Mouse (Mus musculus): ENCODE measurements around the gene Rem2. TPM values are rescaled to one million over a fixed set of nuclear protein-coding genes. Genes with fewer than 3 reads are reported as not detected.

Rem2 gene
- 1.6 and 2.3 TPM in 2 replicates for polyA plus RNA-seq (2015; fragmentation: Nextera tagmentation; extraction: Ambion mirVana)

DNA sequence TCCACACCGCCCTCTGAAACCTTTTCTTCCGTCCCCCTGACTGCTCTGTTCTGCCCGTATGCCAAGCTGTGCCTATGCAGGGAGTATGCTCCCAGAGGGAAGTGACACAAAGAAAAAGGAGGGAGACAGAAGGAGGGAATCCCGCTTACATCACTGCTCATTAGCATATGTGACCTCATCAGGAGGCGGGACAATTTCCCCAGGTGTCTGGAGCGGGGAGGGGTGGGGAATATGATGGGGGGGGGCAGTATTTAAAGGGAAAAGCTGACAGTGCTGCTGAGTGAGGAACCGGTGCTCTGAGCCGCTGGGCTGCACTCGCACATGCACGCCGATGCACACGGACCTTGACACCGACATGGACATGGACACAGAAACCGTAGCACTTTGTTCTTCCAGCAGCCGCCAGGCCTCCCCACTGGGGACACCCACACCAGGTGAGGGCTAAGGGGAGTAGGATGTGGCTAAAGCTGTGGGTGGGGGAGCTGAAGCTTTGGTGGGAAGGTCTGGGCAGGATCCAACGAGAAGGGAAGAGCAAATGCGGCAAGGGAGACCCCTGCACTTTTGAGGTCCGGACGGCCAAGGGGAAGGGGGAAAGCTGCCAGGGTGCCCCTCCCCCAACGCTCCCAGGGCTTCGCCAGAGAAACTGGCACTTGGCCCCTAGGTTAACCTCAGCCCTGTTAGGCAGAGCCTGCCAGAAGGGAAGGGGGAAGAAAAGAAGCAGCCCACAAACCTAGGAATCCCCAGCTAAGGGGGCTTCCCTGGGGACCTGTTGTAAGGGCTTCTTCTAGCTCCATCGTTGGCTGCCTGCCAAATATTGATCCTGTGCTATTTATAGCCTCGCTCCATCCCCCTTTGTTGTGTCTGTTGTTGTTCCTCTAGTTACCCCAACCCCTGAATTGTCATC, at the start of gene Rem2:
Gene Rem2, plus strand, starts transcription at position 160 of the 904 bp plus-strand sequence.
- Histone ChIP-seq H3K27ac (no peak within 1 kb of the TSS), H3K4me1 (peaks cover 26% of the 10 kb centered on the region), H3K4me2 (peak within 1 kb of the TSS; percentile 84), H3K4me3 (replicated peaks) (peak within 1 kb of the TSS; percentile 44), H3K9me3 (no peaks in the 10 kb centered on the region), H3K27me3 (replicated peaks) (peaks cover 25% of the 10 kb centered on the region; the same call in 1 of the 2 replicates), H3K36me3 (peaks cover 4% of the 10 kb centered on the region; the same call in 1 of the 2 replicates), H3K9ac (peak within 1 kb of the TSS; percentile 27; the same call in 1 of the 2 replicates)
- ATAC-seq (ENCODE audit: insufficient read depth, low FRiP score, low read depth), result peak; percentile 70; the same call in 1 of the 2 replicates
- WGBS, result 2% methylated on average over 23 of the region's 23 CpGs

DNA sequence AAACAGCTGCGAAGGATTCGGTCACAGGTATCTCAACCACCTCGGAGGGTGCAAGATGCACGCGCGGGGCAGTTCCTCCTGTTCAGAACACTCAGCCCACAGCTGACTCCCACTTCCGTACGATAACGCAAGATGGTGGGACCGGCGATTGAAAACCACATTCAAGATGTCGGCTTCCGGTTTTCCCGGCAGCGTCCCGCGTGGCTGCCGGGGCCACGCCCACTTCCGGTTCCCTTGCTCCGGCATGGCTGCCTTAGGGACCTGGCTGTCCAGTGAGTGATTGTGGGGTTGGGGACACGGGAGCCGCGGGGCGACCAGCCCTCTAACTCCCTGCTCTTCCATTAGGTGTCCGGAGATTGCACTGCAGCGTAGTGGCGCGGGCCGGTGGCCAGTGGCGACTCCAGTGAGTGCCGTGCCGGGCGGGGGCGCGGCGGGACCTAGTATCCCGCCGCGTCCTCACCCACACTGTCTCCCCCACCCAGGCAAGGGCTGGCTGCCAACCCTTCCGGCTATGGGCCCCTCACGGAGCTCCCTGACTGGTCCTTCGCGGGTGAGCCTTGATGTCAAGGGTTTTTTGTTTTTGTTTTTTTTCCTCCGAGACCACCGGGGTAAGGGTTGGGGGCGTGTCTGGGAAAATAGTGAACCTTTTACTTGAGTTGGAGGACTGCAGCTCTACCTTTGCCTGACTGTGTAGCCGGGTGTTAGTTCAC, 49.1 kb upstream of the Rem2 start, which contains the start of gene Mrpl52:
Gene Mrpl52, plus strand, starts transcription at position 221 of the 710 bp plus-strand sequence.
- no peaks in the 10 kb centered on the region for H3K36me3 ChIP-seq
- peaks cover 18% of the 10 kb centered on the region for H3K4me1 ChIP-seq
- peak within 1 kb of the TSS; percentile 82 for H3K9ac ChIP-seq
- H3K4me2 ChIP-seq, result peak within 1 kb of the TSS; percentile 60
- H3K9me3 ChIP-seq, result no peaks in the 10 kb centered on the region
- ATAC-seq (ENCODE audit: insufficient read depth, low FRiP score, low read depth), result peak; percentile 61
- H3K27me3 ChIP-seq (replicated peaks), result no peaks in the 10 kb centered on the region
- under 1% methylated on average over 48 of the region's 48 CpGs for WGBS
- H3K27ac ChIP-seq, result peak within 1 kb of the TSS; percentile 87
- H3K4me3 ChIP-seq (replicated peaks), result peak within 1 kb of the TSS; percentile 96

DNA sequence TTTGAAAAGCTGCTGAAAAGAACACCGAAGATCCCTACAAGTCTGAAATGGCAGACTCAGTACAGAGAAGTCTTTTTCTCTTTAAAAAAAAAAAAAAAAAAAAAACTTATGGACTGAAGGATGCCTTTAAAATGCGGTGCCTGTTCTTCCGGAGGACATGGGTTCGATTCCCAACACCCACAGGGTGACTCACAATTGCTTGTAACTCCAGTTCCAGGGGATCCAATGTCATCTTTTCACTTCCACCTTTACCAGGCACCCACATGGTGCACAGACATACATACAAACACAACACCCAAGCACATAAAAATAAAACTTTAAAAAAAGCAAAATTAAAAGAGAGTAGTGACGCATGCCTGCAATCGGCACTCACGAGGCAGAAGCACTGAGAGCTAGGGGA, 48.2 kb upstream of the Rem2 start:
- peaks cover 18% of the 10 kb centered on the region for H3K4me1 ChIP-seq
- H3K4me3 ChIP-seq (replicated peaks), result peak overlapping the region; percentile 96; the same call in 1 of the 2 replicates
- H3K27me3 ChIP-seq (replicated peaks), result no peaks in the 10 kb centered on the region
- ATAC-seq (ENCODE audit: insufficient read depth, low FRiP score, low read depth), result no peak
- no peaks in the 10 kb centered on the region for H3K36me3 ChIP-seq
- peak overlapping the region; percentile 60 for H3K4me2 ChIP-seq
- H3K9ac ChIP-seq, result no peak overlapping the region
- WGBS, result 95% methylated on average over 7 of the region's 7 CpGs
- H3K9me3 ChIP-seq, result no peaks in the 10 kb centered on the region
- no peak overlapping the region for H3K27ac ChIP-seq

DNA sequence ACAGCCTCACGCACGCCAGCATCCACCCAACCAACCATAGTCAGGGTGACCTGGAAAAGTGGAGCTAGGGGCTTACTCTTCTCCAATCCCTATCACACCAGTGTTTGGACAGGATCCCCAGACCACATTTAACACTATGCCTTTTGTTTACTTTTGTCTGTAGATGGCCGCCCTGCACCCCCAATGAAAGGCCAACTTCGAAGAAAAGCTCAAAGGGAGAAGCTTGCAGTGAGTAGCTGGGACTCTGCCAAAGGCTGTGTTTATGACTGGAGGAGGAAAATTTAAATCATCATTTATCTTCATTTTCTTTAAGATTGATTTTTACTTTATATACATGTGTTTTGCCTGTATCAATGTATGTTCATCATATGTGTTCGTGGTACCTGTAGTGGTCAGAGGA, 47.5 kb upstream of the Rem2 start:
- 71% methylated on average over 5 of the region's 5 CpGs for WGBS

DNA sequence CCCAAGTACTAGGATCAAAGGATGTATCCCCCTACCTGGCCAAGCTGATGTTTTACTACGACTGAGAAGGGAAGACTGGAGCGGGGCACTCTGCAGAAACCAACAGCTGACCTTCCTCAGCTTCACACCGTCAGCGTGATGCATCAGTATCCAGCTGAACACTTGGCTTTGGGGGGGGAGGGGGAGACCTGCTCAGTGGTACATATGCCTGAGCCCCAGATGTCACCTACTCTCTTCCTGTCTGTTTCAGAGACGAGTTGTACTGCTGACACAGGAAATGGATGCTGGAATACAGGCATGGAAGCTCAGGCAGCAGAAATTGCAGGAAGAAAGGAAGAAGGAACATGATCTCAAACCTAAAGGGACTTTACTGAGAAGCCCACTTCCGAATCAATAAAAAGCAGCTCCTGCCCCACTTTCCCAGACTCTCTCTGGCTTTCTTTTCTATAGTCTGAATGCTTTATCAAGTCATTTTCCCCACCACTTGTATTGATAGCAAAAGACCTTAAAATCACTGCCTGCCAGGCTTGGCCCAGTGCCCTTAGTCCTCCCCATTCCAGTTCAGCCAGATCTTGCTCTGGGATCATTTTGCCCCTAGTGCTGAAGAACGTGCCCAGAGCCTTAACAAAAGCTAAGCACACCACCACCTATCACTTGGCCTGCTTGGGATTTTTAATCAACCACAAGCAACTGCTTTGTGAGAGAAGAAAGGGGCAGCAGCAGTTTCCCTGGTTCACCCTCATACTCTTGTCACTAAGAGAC, 46.4 kb upstream of the Rem2 start:
- Histone ChIP-seq H3K4me1 (peaks cover 34% of the 10 kb centered on the region), H3K4me3 (replicated peaks) (no peak overlapping the region)
- WGBS, result 51% methylated on average over 7 of the region's 7 CpGs

More for the DNA sequence above, 47.5 kb upstream of the Rem2 start:
- ATAC-seq (ENCODE audit: insufficient read depth, low FRiP score, low read depth), result no peak
- no peak overlapping the region for H3K4me3 ChIP-seq (replicated peaks)
- H3K36me3 ChIP-seq, result no peaks in the 10 kb centered on the region
- no peak overlapping the region for H3K9ac ChIP-seq
- no peak overlapping the region for H3K27ac ChIP-seq
- no peak overlapping the region for H3K4me2 ChIP-seq
- no peaks in the 10 kb centered on the region for H3K9me3 ChIP-seq
- no peaks in the 10 kb centered on the region for H3K27me3 ChIP-seq (replicated peaks)
- H3K4me1 ChIP-seq, result peaks cover 23% of the 10 kb centered on the region

DNA sequence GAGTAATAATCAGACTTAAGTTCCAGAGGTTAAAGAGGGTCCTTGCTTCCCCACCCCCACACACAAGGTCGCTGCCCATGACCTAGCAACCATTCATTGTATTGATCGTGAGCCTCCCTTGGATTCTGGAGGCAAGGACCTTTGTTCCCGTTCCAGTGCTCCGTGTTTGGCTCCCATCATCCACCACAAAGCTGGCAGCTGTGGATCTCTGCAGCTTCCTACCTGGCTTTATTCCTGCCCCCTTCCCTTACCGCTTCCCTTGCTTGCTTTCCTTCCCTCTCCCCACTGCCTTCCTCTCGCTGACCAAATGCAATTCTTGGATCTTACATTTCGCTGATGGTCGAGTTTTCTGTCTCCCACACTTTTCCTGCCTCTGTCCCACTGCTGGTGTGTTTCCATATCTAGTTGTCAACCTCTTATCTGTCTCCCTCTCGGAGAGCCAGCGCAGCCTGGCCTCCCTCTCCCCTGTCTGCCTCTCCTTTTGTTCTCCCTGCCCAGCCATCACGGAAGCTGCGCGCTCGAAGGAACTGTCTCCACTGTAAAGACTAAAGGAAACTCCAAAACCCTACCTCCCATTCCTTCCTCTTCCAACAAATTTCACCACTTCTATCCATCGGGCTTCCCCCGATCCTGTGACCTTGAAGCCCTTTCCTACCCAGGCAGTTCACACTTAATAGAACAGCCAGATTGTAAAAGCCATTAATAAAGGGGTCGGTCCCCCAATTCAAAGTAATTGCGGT, 45.3 kb upstream of the Rem2 start:
- Histone ChIP-seq H3K4me2 (peak overlapping the region; percentile 74), H3K36me3 (no peaks in the 10 kb centered on the region), H3K4me3 (replicated peaks) (peak overlapping the region; percentile 72), H3K27ac (peak overlapping the region; percentile 97), H3K27me3 (replicated peaks) (no peaks in the 10 kb centered on the region), H3K4me1 (peaks cover 36% of the 10 kb centered on the region), H3K9ac (peak overlapping the region; percentile 91; the same call in 1 of the 2 replicates), H3K9me3 (no peaks in the 10 kb centered on the region)
- ATAC-seq (ENCODE audit: insufficient read depth, low FRiP score, low read depth), result no peak
- 7% methylated on average over 18 of the region's 18 CpGs for WGBS

More for the DNA sequence above, 46.4 kb upstream of the Rem2 start:
- Histone ChIP-seq H3K36me3 (no peaks in the 10 kb centered on the region), H3K27ac (peak overlapping the region; percentile 97), H3K9me3 (no peaks in the 10 kb centered on the region), H3K4me2 (no peak overlapping the region), H3K9ac (no peak overlapping the region), H3K27me3 (replicated peaks) (no peaks in the 10 kb centered on the region)
- ATAC-seq (ENCODE audit: insufficient read depth, low FRiP score, low read depth), result no peak

DNA sequence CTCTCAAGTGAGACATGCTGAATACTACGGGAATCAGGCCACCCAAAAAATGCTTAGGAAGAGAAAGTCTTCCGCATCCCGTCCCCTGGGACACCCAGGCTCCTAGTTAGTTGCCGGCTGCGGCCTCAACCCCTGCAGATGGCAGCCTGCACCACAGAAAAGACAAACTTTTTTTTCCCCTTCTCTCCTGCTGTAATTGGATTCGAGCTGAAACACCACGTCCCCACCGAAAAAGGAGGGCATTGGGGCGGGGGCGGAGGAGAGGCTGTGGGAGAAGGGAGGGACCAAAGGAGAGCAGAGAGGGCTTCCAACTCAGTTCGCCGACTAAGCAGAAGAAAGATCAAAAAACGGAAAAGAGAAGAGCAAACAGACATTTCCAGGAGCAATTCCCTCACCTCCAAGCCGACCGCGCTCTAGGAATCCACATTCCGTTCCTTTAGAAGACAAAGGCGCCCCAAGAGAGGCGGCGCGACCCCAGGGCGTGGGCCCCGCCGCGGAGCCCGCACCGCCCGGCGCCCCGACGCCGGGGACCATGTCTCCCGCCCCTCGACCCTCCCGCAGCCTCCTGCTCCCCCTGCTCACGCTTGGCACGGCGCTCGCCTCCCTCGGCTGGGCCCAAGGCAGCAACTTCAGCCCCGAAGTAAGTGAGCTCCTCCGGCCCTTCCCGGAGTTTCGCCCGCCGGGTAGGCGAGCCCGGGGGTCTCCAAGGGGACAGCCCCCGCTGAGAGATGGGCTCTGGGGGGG, 44.4 kb upstream of the Rem2 start, which contains the start of gene Mmp14:
Gene Mmp14, plus strand, starts transcription at position 279 of the 744 bp plus-strand sequence.
- peak within 1 kb of the TSS; percentile 74 for H3K4me2 ChIP-seq
- under 1% methylated on average over 49 of the region's 49 CpGs for WGBS

DNA sequence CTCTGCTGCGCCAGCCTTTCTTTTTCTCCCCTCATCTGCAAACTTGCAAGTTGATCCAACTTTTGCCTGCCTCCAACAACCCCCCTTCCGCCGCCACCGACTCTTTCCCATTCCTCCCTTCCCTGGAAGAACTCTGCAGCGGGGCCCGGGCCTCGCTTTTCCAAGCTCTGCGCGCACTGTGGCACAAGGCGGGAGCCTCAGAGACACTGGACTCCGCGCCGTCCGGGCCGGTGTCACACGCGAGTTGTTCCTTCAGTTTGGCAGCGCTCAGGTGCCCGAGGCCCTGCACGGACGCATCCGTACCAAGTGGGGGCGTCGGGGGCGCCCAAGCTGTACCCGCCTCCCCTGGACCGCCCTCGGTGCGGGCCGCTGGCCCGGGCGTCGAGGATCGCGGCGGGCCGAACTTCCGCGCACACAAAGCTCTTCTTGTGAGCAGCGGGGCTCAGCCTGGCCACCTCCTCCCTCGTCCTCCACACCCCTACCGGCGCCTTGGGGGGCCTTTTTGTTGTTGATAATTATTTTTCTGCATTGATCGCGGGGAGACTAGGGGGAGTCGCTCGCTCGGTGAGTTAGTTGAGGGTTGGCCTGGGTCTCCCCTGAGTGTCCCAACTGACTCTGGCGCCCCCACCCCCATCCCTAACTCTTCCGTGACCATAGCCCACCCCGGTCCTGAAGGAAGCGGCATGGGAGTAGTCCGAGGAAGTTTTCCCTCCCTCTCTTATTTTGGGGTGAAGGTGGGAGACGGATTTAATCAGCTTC, 43.6 kb upstream of the Rem2 start:
- H3K4me1 ChIP-seq, result peaks cover 36% of the 10 kb centered on the region

More for the DNA sequence above, 44.4 kb upstream of the Rem2 start, which contains the start of gene Mmp14:
- peak within 1 kb of the TSS; percentile 97 for H3K27ac ChIP-seq
- peak within 1 kb of the TSS; percentile 72 for H3K4me3 ChIP-seq (replicated peaks)
- 0 out of 2 replicates have a peak, but pooled peaks cover 3% of the 10 kb centered on the region for H3K36me3 ChIP-seq
- peak within 1 kb of the TSS; percentile 91 for H3K9ac ChIP-seq
- ATAC-seq (ENCODE audit: insufficient read depth, low FRiP score, low read depth), result peak; percentile 21; the same call in 1 of the 2 replicates
- H3K9me3 ChIP-seq, result no peaks in the 10 kb centered on the region
- H3K27me3 ChIP-seq (replicated peaks), result no peaks in the 10 kb centered on the region
- peaks cover 36% of the 10 kb centered on the region for H3K4me1 ChIP-seq

DNA sequence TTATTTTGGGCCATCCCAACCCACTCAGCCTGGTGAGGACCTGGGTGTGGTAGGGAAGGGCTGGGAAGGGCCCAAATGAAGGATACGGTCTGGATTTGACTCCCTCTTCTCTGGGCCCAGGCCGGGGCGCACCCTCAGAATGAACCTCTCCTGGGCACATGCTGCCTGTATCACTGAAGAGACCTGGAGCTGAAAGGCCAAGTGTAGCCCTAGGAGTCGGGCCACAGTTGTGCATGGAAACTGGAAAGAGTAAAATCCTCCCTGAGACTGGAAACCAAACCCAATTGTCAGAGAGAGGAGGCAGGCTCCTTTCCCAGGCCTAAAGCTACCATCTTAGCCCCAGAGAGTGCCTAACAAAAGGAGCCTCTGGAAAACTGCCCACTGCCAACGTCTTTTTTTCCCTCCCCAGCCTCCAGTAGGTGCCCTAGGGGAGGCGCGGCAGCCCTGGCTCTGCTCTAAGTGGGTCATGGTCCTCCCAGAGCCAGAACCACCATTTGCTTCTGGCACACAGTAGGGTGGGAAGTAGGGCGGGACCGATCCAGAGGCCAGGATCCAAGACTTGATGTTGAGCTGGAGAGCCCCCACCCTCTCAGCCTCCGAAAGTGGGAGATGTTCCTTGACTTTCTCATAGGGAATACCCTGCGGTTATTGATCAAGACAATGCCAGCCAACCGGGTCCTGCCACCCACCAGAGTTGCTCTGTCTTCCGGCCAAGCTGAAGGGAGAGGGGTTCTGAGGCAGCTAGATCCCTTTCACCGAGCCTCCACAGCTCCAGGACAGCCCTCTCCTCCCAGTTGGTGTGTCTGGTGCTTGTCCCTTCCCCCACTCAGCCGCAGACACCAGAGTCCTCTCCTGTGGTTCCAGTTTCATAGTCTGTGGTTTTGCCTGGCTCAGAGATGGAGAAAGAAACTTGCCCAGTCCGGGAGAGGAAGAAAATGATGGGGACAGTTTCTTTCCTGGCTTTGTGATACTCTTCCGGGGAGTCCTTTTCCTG, 42.8 kb upstream of the Rem2 start:
- WGBS, result 22% methylated on average over 17 of the region's 17 CpGs
- H3K4me1 ChIP-seq, result peaks cover 36% of the 10 kb centered on the region
- ATAC-seq (ENCODE audit: insufficient read depth, low FRiP score, low read depth), result no peak

More for the DNA sequence above, 43.6 kb upstream of the Rem2 start:
- Histone ChIP-seq H3K4me2 (peak overlapping the region; percentile 74), H3K9me3 (no peaks in the 10 kb centered on the region), H3K4me3 (replicated peaks) (peak overlapping the region; percentile 72), H3K36me3 (peaks cover 10% of the 10 kb centered on the region; the same call in 1 of the 2 replicates), H3K27ac (peak overlapping the region; percentile 97), H3K27me3 (replicated peaks) (no peaks in the 10 kb centered on the region), H3K9ac (peak overlapping the region; percentile 91)
- peak; percentile 16; the same call in 1 of the 2 replicates for ATAC-seq (ENCODE audit: insufficient read depth, low FRiP score, low read depth)
- WGBS, result 2% methylated on average over 54 of the region's 54 CpGs

More for the DNA sequence above, 42.8 kb upstream of the Rem2 start:
- H3K27me3 ChIP-seq (replicated peaks), result no peaks in the 10 kb centered on the region
- peak overlapping the region; percentile 74 for H3K4me2 ChIP-seq
- H3K9ac ChIP-seq, result peak overlapping the region; percentile 91
- peaks cover 15% of the 10 kb centered on the region; the same call in 1 of the 2 replicates for H3K36me3 ChIP-seq
- no peaks in the 10 kb centered on the region for H3K9me3 ChIP-seq
- H3K4me3 ChIP-seq (replicated peaks), result peak overlapping the region; percentile 72
- H3K27ac ChIP-seq, result peak overlapping the region; percentile 97
